Mouse (Mus musculus) liver, postnatal 0 days (tissue): Measurements from ENCODE around the gene Tmem243.

ENCODE experiments used
- CTCF ChIP-seq: sonication (generic); IDR thresholded peaks from 2 replicates; pipeline ENCODE4 v1.5.1; 2016; ENCODE audit warnings: antibody characterized with exemption, low read depth
- EP300 ChIP-seq: IDR thresholded peaks from 2 replicates; pipeline ENCODE4 v1.6.1; 2016; ENCODE audit warnings: antibody characterized with exemption, low read depth, mild to moderate bottlenecking

GRCm38 (mm10) chr5:9071360-9071759 lies 29.1 kb upstream of the Tmem243 start:
- TF ChIP-seq CTCF: no peak
- TF ChIP-seq EP300: no peak
